Mouse (Mus musculus) bone marrow, adult 2 months (tissue): ENCODE data around the gene Cisd3.

Experiments used
- CTCF ChIP-seq: fragments of 200-500 bp; IDR thresholded peaks from 2 replicates; pipeline ENCODE4 v1.5.1; 2011; ENCODE audit warnings: low read length, control low read depth; ENCODE audit not compliant: control insufficient read depth, insufficient read depth
- POLR2A ChIP-seq: fragments of 200-500 bp; IDR thresholded peaks from 2 replicates; pipeline ENCODE4 v1.6.1; 2011; ENCODE audit warnings: low read depth, mild to moderate bottlenecking, control low read depth, low read length, borderline replicate concordance; ENCODE audit not compliant: control insufficient read depth

DNA sequence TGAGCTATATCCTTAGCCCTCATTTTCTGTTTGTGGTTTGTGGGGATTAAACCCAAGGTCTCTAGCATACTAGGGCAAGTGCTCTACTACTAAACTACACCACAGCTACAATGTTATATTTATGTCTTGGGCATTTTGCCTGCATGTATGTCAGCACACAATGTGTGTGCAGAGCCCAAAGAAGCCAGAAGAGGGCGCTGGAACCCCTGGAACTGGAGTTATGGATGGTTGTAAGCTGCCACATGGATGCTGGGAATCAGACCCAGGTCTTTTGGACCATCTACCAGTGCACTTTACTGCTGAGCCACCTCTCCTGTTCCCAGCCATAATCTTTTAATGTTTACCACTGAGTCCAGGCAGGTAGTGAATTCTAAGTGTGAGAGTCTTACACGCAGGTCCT, 42.9 kb upstream of the Cisd3 start:
- no peak for TF ChIP-seq POLR2A
- TF ChIP-seq CTCF, result no peak
